Mouse (Mus musculus): ENCODE results near the gene Glod4. TPM values are rescaled to one million over a fixed set of nuclear protein-coding genes. Genes with fewer than 3 reads are reported as not detected.
A peak's percentile ranks its signal among the peaks of the same experiment; 100 is the strongest.

Gene Glod4
- total RNA-seq, 2 experiments from 2014 or later, result 83.9 to 156 TPM

DNA sequence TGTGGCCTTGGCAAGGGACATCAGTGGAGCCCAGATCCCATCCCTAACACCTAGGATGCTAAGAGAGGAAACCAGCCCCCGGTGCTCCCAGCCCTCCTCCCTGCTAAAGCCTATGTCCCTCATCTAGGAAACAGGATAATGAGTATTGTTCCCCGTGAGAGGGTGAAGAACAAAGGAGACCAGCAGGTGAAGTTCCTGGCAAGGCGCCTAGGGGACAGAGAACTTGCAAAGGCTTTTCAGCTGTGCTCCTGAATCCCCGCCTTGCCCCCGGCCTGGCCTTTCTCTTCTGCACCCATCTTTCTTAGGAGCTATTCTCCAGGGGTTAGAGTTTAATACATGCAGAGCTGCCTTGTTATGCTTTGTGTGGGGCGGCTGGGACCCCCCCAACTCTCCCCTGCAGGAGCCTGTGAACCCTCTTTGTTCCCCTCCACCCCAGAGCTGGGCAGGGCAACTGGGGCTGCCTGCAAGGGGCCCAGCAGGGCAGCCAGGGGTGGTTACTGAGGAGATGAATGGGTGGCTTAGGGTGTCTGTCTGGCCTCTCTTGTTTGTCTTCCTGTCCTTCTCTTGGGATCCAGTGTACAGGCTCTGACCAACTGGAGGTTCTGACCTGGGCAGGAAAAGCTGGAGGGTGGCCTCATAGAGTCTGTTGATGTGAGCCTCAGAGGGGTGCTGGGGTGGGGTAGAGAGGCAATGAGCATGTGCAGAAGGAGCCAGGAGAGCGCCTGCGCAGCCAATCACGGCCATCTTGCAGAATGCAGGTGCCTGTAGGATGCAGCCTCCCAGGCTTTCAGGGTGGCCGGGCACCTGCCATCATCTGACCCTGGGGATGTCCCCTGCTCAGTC is 16.9 kb upstream of the Glod4 start:
- ATAC-seq (replicated peaks; ENCODE audit: poor library complexity), result no peak

DNA sequence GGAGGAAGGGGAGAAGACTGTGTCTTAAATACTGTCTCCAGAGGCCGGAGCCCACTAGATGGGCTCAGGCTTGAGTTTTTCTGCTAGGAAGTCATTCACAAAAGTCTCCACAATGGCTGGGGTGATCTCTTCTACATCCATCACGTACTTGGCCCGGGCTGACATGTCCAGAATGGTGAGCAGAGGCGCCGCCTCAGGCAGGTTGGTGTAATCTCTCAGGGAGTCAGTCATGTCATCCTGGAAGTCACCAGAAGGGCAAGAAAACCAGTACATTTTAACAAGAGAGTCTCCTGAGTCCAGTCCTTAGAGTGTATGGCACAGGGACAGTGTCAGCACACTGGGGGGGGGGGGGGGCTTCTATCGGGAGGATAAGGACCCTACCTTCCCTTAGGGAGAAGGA is 15.0 kb upstream of the Glod4 start:
- no peak for ATAC-seq (replicated peaks; ENCODE audit: poor library complexity)

DNA sequence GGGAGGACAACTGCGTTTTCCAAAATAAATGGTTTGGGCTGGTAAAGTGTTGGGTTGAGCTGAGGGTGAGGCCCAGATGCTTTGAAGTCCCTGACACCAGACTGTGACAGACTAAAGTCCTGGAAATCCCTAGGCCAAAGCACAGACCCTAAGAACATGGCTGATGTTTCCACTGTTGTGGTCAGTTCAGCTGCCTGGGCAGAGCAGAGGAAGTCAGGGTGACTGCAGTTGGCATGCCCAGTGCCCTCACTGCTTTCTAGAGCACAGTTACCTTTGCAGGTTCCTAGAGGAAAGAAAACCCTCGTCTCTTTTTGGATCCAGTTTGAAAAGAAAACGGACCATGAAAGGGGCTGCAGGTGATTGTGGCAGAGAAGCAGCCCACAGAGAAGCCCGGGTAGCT is 13.9 kb upstream of the Glod4 start:
- ATAC-seq (replicated peaks; ENCODE audit: poor library complexity), result no peak

DNA sequence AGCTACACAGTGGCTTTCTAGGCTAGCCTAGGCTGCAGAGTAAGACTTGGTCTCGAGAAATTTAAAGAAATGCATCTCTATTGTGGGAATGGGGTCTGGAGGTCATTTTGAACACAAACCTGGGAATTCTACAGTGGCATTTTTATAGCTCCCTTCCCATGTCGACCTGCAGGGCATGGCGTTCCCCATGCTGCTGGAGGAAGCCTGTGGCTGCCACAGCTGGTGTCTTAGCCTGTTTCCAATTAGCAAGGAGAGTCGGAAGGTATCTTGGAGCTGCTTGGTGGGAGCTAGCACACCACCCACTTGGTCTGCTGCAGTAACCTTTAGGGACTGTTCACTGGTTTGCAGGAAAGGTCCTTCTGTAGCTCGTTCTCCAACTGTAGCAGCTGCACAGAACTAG is 12.6 kb upstream of the Glod4 start:
- no peak for ATAC-seq (replicated peaks; ENCODE audit: poor library complexity)

DNA sequence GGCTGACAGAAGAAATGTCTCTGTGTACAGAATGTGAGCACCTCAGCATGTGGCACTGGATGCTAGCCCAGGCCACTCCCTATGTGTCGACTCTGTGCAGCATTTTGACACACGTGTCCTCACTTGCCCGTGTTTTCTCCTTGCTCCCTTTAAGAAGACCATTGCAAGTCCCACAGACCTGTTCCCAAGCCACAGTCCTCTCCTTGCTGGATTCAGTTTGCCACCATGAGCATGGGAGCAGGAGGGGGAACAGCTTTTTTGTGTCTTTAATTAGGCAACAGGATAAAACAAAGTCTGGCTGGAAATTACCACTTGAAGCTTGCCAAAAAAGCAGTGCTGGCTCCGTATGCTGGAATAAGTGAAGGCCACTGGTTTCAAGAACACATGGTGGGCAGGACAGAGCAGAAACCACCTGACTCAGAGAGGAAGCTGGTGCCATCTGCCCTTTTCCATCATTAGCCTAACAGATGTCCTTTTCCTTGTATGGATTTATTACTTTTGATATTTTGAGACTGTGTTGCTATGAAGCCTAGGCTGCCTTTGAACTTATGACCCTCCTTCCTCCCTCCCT is 12.0 kb upstream of the Glod4 start:
- ATAC-seq (replicated peaks; ENCODE audit: poor library complexity), result no peak

DNA sequence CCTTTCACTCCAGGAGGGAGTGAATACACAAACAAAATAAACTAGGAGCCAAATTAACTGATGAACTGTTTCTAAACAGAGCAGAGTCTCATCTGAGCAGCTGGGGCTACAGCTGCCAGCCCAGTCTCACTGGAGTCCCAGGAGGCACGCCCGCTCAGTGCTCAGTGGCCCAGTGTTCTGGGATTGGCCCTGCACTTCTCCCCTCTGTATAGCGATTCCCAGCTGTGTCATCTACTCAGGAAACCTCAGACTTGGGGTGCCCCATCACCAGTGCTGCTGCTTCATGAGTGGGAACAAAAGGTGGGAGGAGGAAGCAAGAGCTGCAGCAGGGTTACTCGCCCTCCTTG is 10.4 kb upstream of the Glod4 start:
- no peak for ATAC-seq (replicated peaks; ENCODE audit: poor library complexity)

DNA sequence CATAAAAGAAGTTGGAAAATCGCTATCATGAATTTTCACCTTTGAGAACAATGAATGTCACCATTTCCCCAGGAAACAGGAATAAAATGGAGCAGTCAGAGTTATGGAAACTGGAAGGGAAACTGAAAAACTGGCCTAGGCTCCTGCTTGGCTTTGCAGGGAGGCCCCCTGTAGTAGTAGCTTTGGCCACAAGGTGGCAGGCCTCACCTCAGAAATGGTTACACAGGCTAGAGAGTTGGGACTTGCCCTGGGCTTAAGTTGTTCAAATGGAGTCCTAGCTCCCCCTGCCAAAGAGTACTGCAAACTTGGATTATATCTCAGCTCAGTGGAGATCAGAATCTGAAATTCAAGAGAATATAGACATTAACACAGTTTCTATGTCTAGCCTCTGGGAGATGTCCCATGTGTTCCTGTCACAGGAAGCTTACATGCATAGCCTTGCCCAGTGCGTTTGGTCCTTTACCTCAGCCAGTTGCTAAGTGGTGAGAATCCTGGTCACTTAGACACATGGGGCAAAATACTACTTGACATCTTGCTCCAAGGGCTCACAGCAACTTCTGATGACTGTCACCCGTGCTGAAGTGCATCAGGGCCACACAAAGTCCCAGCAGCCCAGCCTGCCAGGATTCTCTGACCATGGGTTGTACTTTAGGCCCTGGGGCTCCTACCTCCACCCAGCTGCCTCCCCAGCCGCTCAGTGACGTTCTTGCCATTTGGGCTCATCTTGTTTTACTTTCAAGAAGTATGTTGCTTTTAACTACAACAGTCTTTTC is 9.8 kb upstream of the Glod4 start:
- ATAC-seq (replicated peaks; ENCODE audit: poor library complexity), result peak; percentile 97

DNA sequence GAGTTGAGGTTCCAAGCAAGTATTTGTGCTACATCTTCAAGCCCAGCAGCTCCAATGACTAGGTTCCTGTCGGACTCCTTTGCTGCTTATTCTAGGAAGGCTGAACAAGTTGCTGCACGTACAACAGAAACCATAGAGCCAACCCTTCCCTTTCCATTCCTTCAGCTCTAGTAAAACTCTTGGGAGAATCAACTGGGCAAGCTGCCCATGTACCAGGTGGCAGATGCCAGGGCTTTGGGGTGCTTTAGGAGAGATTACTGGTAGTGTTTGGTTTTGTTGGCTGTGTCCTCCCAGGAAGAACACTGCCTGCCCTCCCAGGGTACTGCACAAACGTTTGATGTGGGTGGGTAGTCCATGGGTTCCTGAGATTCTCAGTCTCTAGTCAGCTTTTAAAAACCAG is 8.5 kb upstream of the Glod4 start:
- no peak for ATAC-seq (replicated peaks; ENCODE audit: poor library complexity)

DNA sequence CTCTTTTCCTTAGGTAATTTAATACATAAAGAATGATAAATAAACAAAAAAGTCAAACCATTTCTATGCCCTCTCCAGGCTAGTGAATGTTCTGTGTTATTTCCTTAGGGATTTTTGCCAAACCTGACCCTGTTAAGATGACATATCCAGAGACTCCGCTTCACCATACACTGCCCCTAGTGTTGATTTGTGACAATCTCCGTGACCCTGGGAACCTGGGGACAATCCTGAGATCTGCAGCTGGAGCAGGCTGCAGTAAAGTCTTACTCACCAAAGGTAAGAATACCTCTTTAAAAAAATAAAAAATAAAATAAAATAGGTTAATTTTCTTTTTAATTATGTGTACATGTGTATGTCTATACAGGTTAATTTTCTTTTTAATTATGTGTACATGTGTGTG is 3.7 kb upstream of the Glod4 start:
- no peak for ATAC-seq (replicated peaks; ENCODE audit: poor library complexity)

DNA sequence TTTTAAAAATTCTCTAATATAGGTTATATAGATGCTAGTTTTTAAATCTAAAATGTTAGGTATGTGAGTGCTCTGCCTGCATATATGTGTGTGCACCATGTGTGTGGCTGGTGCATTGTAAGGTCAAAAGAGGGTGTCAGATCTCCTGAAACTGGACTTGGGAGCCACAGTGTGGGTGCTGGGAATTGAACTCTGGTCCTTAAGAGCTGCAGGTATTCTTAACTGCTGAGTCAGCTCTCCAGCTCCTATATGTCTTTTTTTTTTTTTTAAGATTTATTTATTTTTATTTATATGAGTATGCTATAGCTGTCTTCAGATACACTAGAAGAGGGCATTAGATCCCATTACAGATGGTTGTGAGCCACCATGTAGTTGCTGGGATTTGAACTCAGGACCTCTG is 2.9 kb upstream of the Glod4 start:
- ATAC-seq (replicated peaks; ENCODE audit: poor library complexity), result no peak

DNA sequence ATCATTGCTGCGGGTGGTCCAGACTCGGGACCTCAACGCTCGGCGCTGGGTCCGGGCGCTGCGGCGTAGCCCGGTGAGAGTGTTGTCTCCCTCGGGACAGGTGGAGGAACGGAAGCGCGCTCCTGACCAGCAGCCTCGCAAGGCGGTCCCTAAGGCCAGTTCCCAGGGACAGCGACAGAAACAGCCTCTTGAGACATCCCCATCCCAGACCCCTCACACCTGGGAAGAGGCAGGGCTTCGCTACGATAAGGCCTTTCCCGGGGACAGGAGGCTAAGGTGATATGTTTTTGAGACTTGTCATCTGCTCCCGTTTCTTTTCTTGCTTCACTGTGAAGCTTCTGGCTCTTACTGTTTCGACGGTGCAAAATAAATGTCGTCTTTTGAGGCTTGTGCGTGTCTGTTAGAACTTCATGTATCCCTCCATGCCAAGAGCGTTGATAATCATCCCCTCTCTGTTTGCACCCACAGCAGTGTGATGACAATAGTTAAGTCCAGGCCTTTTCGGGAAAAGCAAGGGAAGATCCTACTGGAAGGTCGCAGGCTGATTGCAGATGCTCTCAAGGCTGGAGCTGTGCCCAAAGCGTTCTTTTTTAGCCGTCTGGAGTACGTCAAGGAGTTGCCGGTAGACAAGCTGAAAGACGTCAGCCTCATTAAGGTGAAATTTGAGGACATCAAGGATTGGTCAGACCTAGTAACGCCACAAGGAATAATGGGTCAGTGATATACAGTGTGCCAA is 454 bp upstream of the Glod4 start:
- peak; percentile 43; the same call in 1 of the 2 replicates for ATAC-seq (replicated peaks; ENCODE audit: poor library complexity)

DNA sequence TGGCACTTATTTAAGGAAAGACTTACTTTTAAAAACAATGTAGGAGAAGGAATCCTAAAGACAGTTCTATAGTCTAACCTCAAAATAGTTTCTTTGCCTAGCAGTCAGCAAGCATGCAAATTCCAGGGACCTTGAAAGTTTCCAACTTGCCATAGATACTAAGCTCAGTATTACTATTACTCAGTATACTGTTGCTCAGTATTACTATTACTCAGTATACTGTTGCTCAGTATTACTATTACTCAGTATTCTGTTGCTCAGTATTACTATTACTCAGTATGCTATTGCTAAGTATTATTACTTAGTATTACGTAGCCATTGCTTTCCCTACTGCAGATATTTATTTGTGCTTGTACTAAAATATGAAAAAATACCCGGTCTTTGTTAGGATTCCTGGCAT is 3.8 kb downstream of the Glod4 start:
- no peak for ATAC-seq (replicated peaks; ENCODE audit: poor library complexity)

DNA sequence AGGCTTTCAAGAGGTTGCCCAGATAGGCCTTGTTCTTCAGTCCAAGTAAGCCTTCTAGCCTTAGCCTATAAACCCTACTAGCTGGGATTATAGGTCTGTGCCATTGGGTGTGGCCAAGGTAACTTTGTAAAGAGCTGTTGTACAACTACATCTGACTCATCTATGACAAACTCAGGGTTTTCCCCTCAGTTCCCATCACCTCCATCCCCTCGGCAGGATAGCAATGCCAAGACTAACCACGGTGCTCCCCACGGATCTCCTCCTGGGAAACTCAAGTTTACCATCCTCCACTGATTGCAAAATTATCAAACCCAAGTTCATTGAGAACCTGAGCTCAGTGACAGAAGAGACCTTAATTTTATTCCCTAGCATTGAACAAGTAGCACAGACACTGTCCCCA is 7.4 kb downstream of the Glod4 start:
- ATAC-seq (replicated peaks; ENCODE audit: poor library complexity), result no peak

DNA sequence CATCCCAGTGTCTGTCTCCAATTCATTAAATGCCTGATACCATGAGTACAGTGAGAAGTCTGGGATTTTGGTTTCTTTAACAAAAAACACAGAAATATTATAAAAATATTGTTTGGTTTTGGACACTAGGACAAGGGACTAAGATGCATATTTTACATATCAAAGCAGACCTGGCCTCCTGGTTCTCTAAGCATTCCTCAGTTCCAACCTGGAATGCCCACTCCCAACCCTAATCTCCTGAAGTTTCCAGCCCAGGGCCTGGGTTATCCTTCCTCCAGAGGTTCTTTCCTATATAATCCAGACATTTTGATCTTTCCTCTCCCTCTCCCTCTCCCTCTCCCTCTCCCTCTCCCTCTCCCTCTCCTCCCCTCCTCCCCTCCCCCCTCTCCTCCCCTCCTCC is 18.5 kb downstream of the Glod4 start:
- no peak for ATAC-seq (replicated peaks; ENCODE audit: poor library complexity)

DNA sequence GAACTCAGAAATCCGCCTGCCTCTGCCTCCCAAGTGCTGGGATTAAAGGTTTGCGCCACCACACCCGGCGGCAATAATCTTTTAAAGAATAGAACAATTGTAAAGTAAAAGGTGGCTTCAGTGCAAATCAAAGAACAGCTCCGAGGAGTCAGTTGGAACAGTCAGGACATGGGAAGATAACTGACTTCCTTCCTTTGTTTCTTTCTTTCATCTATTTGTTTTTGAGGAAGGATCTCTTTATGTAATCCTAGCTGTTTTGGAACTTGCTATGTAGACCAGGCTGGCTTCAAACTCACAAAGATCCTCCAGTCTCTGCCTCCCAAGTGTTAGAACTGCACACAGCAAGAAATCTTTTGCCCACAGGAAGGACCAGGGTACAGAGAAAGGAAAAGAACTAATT is 18.9 kb downstream of the Glod4 start:
- ATAC-seq (replicated peaks; ENCODE audit: poor library complexity), result no peak

DNA sequence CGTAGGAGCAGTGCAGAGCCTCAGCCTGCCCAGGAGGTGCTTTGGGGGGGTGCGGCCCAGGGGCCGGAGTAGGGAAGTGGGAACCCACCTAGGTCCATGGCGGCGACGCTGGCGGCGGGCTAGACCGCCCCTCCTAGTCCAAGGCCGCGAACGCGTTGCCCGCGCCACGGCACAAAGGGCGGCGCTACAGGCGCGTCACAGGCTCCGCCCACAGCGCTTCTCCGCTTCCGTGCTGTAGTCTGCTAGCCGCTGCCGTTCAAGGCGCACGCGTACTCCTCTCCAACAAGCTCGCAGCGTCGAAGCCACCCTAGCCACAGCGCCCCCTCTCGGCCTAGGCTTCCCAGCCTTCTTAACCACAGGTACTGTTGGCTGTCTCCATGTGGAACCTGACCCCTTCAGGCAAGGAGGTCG is 26.1 kb downstream of the Glod4 start, which contains the start of the genes Dbil5 and Gemin4:
TSS of gene Dbil5 (plus strand) at position 219 of the 411 bp plus-strand sequence.
TSS of gene Gemin4 (minus strand) at position 275 of the 411 bp plus-strand sequence.
- ATAC-seq (replicated peaks; ENCODE audit: poor library complexity), result peak; percentile 98

DNA sequence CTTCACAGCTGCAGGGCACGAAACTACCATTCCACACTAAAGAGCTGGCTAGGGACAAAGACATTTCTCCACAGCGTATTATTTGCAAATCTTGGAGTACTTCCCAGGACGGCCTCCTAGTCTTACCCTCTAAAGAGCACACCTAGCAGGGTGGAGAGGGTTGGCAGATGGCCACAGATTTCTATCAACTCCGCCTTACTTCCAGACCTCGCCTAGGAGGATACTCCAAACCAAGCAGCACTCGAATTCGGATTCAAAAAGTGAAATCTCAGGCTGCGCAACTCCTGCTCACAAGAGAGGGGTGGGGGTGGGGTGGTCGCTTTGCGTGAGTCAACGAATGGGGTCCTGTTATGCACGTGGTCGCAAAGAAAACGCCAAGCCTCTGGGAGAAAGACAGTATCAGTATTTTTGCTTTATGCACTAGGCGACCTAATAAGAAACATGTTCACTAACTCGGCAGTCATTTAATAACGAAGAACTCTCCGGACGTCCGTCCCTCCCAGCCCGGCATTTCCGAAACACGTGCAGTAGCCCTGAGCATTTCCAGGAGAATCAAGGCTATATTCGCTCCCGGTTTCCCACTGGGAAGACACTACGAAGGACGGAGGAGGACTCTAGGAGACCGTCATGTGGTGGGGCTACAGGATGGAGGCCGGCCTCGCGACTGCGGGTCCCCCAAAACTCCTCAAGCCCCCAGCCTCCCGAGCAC is 26.7 kb downstream of the Glod4 start:
- ATAC-seq (replicated peaks; ENCODE audit: poor library complexity), result peak; percentile 6; the same call in 1 of the 2 replicates

DNA sequence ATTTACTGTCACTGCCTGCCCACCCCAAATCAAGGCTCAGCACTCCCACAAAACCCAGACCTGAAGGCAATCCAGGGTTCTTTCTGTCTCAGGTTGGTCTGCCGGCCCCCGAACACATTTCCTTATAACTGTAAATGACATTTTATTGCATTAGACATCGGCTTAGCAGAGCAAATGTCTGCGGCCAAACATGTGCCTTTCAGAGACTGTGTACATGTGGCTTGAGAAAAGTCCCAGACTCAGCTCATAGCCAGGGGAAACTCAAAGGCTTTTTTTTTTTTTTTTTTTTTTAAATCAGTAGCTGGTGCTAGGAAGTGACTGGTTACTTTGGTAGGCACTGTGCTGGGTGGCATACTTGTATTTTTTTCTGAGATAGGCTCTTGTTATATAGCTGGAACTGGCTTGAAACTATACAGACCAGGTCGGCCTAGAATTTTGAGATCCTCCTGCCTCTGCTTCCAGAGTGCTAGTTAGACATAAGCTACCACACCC is 27.4 kb downstream of the Glod4 start:
- no peak for ATAC-seq (replicated peaks; ENCODE audit: poor library complexity)

DNA sequence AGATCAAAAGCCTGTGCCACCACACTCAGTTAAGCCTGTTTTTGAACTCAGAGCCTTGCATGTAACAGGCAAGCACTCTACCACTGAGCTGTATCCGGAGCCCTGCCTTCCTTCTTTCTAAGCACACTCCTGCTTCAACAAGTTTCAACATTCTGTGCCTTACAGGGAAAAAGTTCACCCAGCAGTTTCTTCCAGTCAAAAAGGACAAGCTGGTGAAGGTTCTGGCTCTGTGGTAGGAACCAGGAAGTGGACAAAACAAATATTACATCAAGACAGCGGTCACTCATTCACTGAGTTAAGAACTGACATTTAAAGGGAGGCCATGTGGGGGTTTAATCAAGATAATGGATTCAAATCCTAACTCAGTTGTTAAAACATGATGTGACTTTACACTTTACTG is 28.5 kb downstream of the Glod4 start:
- no peak for ATAC-seq (replicated peaks; ENCODE audit: poor library complexity)

DNA sequence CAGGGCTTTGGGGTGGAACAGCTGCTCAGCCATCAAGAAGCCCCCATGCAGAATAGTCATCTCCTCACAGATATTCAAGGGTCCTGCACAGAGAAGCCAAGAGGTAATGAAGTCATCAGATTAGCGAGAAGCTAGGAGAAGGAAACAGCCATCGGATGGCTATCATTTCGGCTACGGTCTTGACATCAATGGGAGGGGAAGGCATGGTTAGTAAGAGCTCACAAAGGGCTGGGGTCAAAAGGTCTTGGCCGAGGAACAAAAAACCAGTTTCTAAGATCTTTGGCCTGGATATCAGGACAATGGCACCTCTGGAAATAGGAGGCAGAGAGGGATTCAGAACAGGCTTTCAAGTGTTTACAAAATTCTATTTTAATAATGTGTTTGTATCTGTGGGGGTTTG is 29.7 kb downstream of the Glod4 start:
- ATAC-seq (replicated peaks; ENCODE audit: poor library complexity), result no peak
